ENCODE assay signal across 8 mouse cellular contexts in genomic region chr4:43047231-43047630, GRCm38 (mm10). TPM values are rescaled to one million over a fixed set of nuclear protein-coding genes. Genes with fewer than 3 reads are reported as not detected.
A peak's percentile ranks its signal among the peaks of the same experiment; 100 is the strongest.
DNase-seq lines count a peak whose midpoint lies in the region; ATAC-seq and TF ChIP-seq lines count a peak whose summit lies in the region.

No protein-coding gene starts in this region.

- intact Hi-C loops in heart, postnatal 36 days (cut with DNase I), result loop anchor here (1.0 to 2.0 kb wide), 4 partner anchors 68 to 514 kb away; no protein-coding TSS in a partner anchor

- peak; percentile 71 to 72 for DNase-seq in left cerebral cortex, adult 18-20 months (ENCODE audit: low spot score in 2 of 2)
- no peak for DNase-seq in left cerebral cortex, adult 11 months (ENCODE audit: low spot score)
- peak; percentile 95 for DNase-seq in brain, embryonic 14.5 days (ENCODE audit: low read depth)
- DNase-seq in heart, postnatal 36 days, result peak; percentile 63 to 66
- DNase-seq in layer of hippocampus, postnatal 10 days (ENCODE audit: low spot score in 2 of 2), result peak; percentile 71 to 79
- peak; percentile 90 for DNase-seq in splenic B cell, adult 2 months (ENCODE audit: low read depth, low spot score)

- TF ChIP-seq POLR2A in brain, embryonic 14.5 days (IDR thresholded peaks at IDR 0.05; ENCODE audit: borderline replicate concordance, extremely low read depth, insufficient read depth, insufficient read length, poor library complexity, severe bottlenecking), result no peak

- TF ChIP-seq CTCF in brain, embryonic 14.5 days (IDR thresholded peaks at IDR 0.05; ENCODE audit: borderline replicate concordance, extremely low read depth, insufficient read depth, insufficient read length), result peak; percentile 78; the same call in 1 of the 2 replicates

- ATAC-seq in erythroid progenitor cell, adult 5-6 weeks (replicated peaks; ENCODE audit: low FRiP score, poor library complexity, severe bottlenecking), result 0 out of 2 replicates have a peak, but pooled peaks have one; percentile 53
- ATAC-seq in megakaryocyte progenitor cell, adult 5-6 weeks (replicated peaks; ENCODE audit: poor library complexity), result peak; percentile 50

- H3K36me3 ChIP-seq in splenic B cell, adult 2 months (ENCODE audit: control insufficient read depth, insufficient read depth, low read length, poor library complexity, severe bottlenecking), result no peaks in the 10 kb centered on the region

- no peaks in the 10 kb centered on the region for H3K27me3 ChIP-seq in splenic B cell, adult 2 months (ENCODE audit: control insufficient read depth, insufficient read depth, low read length, poor library complexity, severe bottlenecking)

RNA-seq across cellular contexts. Expression of gene Fam214b, which starts 1.2 kb away (rescaled TPM):
- total RNA-seq in left cerebral cortex, adult 18-20 months (2021), result 10 to 100 TPM; 33.0 to 34.3 TPM
- 38.3 and 51.3 TPM in 2 replicates for polyA plus RNA-seq in brain, embryonic 14.5 days (2012; rRNA removed)
- total RNA-seq in erythroid progenitor cell, adult 5-6 weeks (2015; ENCODE audit: low replicate concordance), result 52.8 and 60.9 TPM in 2 replicates
- 40.3 and 42.3 TPM in 2 replicates for total RNA-seq in erythroid progenitor cell, adult 5-6 weeks (2017; ENCODE audit: low replicate concordance)
- total RNA-seq in heart, postnatal 36 days (2021), result 10 to 100 TPM; 26.1 to 30.0 TPM
- total RNA-seq in layer of hippocampus, postnatal 10 days (2021), result 10 to 100 TPM; 38.5 to 39.2 TPM
- total RNA-seq in megakaryocyte progenitor cell, adult 5-6 weeks (2015), result 1.3 and 2.0 TPM in 2 replicates
- 1.5 and 2.0 TPM in 2 replicates for total RNA-seq in megakaryocyte progenitor cell, adult 5-6 weeks (2017)

RNA-seq across cellular contexts. Expression of gene Unc13b, which starts 11.5 kb away (rescaled TPM):
- total RNA-seq in left cerebral cortex, adult 18-20 months (2021), result 10 to 100 TPM; 52.3 to 58.3 TPM
- polyA plus RNA-seq in brain, embryonic 14.5 days (2012; rRNA removed), result 51.3 and 65.5 TPM in 2 replicates
- total RNA-seq in erythroid progenitor cell, adult 5-6 weeks (2015; ENCODE audit: low replicate concordance), result 3.8 TPM in 1 of 2 replicates, not detected in the other
- total RNA-seq in erythroid progenitor cell, adult 5-6 weeks (2017; ENCODE audit: low replicate concordance), result 0.64 TPM in 1 of 2 replicates, not detected in the other
- 10 to 100 TPM; 12.9 to 13.5 TPM for total RNA-seq in heart, postnatal 36 days (2021)
- 10 to 100 TPM; 53.7 to 70.3 TPM for total RNA-seq in layer of hippocampus, postnatal 10 days (2021)
- 0.07 TPM in 1 of 2 replicates, not detected in the other for total RNA-seq in megakaryocyte progenitor cell, adult 5-6 weeks (2015)
- 0.37 and 0.96 TPM in 2 replicates for total RNA-seq in megakaryocyte progenitor cell, adult 5-6 weeks (2017)

RNA-seq across cellular contexts. Expression of gene Stoml2, which starts 15.7 kb away (rescaled TPM):
- 100 to 1,000 TPM; 104 to 113 TPM for total RNA-seq in left cerebral cortex, adult 18-20 months (2021)
- polyA plus RNA-seq in brain, embryonic 14.5 days (2012; rRNA removed), result 106 and 168 TPM in 2 replicates
- total RNA-seq in erythroid progenitor cell, adult 5-6 weeks (2015; ENCODE audit: low replicate concordance), result 81.3 and 85.8 TPM in 2 replicates
- 34.6 and 43.5 TPM in 2 replicates for total RNA-seq in erythroid progenitor cell, adult 5-6 weeks (2017; ENCODE audit: low replicate concordance)
- total RNA-seq in heart, postnatal 36 days (2021), result 100 to 1,000 TPM; 108 to 115 TPM
- 100 to 1,000 TPM; 101 TPM for total RNA-seq in layer of hippocampus, postnatal 10 days (2021)
- total RNA-seq in megakaryocyte progenitor cell, adult 5-6 weeks (2015), result 127 and 153 TPM in 2 replicates
- total RNA-seq in megakaryocyte progenitor cell, adult 5-6 weeks (2017), result 114 and 168 TPM in 2 replicates

RNA-seq across cellular contexts. Expression of gene Pigo, which starts 21.6 kb away (rescaled TPM):
- total RNA-seq in left cerebral cortex, adult 18-20 months (2021), result 10 to 100 TPM; 24.1 to 25.4 TPM
- 34.1 and 34.9 TPM in 2 replicates for polyA plus RNA-seq in brain, embryonic 14.5 days (2012; rRNA removed)
- 21.8 and 49.7 TPM in 2 replicates for total RNA-seq in erythroid progenitor cell, adult 5-6 weeks (2015; ENCODE audit: low replicate concordance)
- 12.5 and 27.2 TPM in 2 replicates for total RNA-seq in erythroid progenitor cell, adult 5-6 weeks (2017; ENCODE audit: low replicate concordance)
- total RNA-seq in heart, postnatal 36 days (2021), result 10 to 100 TPM; 20.1 to 23.2 TPM
- total RNA-seq in layer of hippocampus, postnatal 10 days (2021), result 10 to 100 TPM; 25.6 to 26.0 TPM
- 8.6 and 13.2 TPM in 2 replicates for total RNA-seq in megakaryocyte progenitor cell, adult 5-6 weeks (2015)
- total RNA-seq in megakaryocyte progenitor cell, adult 5-6 weeks (2017), result 4.7 and 8.9 TPM in 2 replicates

RNA-seq across cellular contexts. Expression of gene Fancg, which starts 36.9 kb away (rescaled TPM):
- total RNA-seq in left cerebral cortex, adult 18-20 months (2021), result 10 to 100 TPM; 10.3 to 11.6 TPM
- polyA plus RNA-seq in brain, embryonic 14.5 days (2012; rRNA removed), result 26.9 and 44.7 TPM in 2 replicates
- 12.6 and 20.2 TPM in 2 replicates for total RNA-seq in erythroid progenitor cell, adult 5-6 weeks (2015; ENCODE audit: low replicate concordance)
- total RNA-seq in erythroid progenitor cell, adult 5-6 weeks (2017; ENCODE audit: low replicate concordance), result 33.4 and 59.7 TPM in 2 replicates
- 1 to 10 TPM; 2.6 to 3.2 TPM for total RNA-seq in heart, postnatal 36 days (2021)
- 10 to 100 TPM in 1 of 2 experiments, 1 to 10 TPM in 1; 8.4 to 11.9 TPM for total RNA-seq in layer of hippocampus, postnatal 10 days (2021)
- total RNA-seq in megakaryocyte progenitor cell, adult 5-6 weeks (2015), result 18.3 and 19.3 TPM in 2 replicates
- 12.3 and 17.8 TPM in 2 replicates for total RNA-seq in megakaryocyte progenitor cell, adult 5-6 weeks (2017)

Comparison
In these comparisons a context has a peak if more than half of its experiments do, and no peak if none do; other contexts are left out.
1. RNA of gene Fam214b, which starts 1.2 kb away (total RNA-seq): 40.3 to 60.9 TPM in erythroid progenitor cell, adult 5-6 weeks, 38.5 to 39.2 TPM in layer of hippocampus, postnatal 10 days, 33.0 to 34.3 TPM in left cerebral cortex, adult 18-20 months and 26.1 to 30.0 TPM in heart, postnatal 36 days; 1.3 to 2.0 TPM in megakaryocyte progenitor cell, adult 5-6 weeks; every median in the first group is over 4 times any median in the second.